Mouse (Mus musculus): Measurements from ENCODE around the gene Notch2.

- TF ChIP-seq CTCF (IDR thresholded peaks at IDR 0.05) (no peak), POLR2A (IDR thresholded peaks at IDR 0.05; ENCODE audit: insufficient read depth, low read depth, low read length) (no peak)
These were observed 60.2 kb downstream of the Notch2 start for GRCm38 (mm10) chr3:98073545-98073944.

Data from heart, adult 2 months (tissue).